In the genomic region with DNA sequence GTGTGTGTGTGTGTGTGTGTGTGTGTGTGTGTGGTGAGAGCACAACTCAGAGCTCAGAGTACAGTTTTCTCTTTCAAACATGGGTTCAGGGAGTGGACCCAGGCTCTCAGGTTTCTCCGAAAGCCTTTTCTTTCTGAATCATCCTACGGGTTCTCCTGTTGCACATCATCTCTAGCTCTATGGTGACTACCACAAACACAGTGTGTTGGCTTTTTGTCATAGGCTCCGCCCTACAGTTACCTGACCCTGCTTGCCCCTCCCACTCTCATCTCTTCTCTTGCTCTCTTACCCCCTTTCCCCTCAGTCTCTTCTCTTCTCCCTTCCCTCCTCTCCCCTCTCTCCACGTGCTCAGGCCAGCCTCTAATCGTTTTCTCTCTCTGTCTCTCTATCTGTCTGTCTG, we compare ENCODE assay signal across 10 mouse cellular contexts. TPM values are rescaled to one million over a fixed set of nuclear protein-coding genes. Genes with fewer than 3 reads are reported as not detected.
DNase-seq lines count a peak whose midpoint lies in the region; ATAC-seq and TF ChIP-seq lines count a peak whose summit lies in the region.
"Had no signal": no experiment of that assay in that cellular context is flagged by ENCODE, and none has a peak within 500 bp of the region (broad histone marks: within the 10 kb centered on the region; RNA-seq: fewer than 3 reads in every experiment).

No protein-coding gene starts in this region.

- no peak overlapping the region for H3K9ac ChIP-seq in heart, embryonic 15.5 days
- H3K9ac ChIP-seq in liver, embryonic 14.5 days (replicated peaks), result no peak overlapping the region
- H3K9ac ChIP-seq: neural tube, embryonic 12.5 days had no signal

- no peaks in the 10 kb centered on the region for H3K9me3 ChIP-seq in heart, embryonic 15.5 days (replicated peaks)
- H3K9me3 ChIP-seq in liver, embryonic 14.5 days (ENCODE audit: control insufficient read depth, low read length), result no peaks in the 10 kb centered on the region

- DNase-seq in heart, postnatal 25 days (ENCODE audit: low spot score), result no peak
- DNase-seq in thymus, postnatal 14 days, result peak; percentile 56
- no peak for DNase-seq in thymus, postnatal 4 days
- DNase-seq in liver, embryonic 14.5 days (ENCODE audit: low read depth in 3 of 3, low spot score in 3 of 3), result no peak
- DNase-seq in embryo, embryonic 11 days, result no peak
- DNase-seq in layer of hippocampus, adult 9-10 months (ENCODE audit: low spot score), result no peak
- no peak for DNase-seq in urinary bladder, adult 2 months (ENCODE audit: low spot score)
- DNase-seq: right cerebral cortex, postnatal 4 days had no signal

- 69% methylated on average over 5 of the region's 5 CpGs for WGBS in heart, embryonic 15.5 days
- WGBS in liver, embryonic 14.5 days (ENCODE audit: insufficient replicate concordance), result 19% methylated on average over 5 of the region's 5 CpGs

- no peak overlapping the region for H3K4me3 ChIP-seq in heart, embryonic 15.5 days
- H3K4me3 ChIP-seq in liver, embryonic 14.5 days (ENCODE audit: insufficient read depth in 1 of 2, low read depth in 2 of 2, low read length in 2 of 2), result no peak overlapping the region
- H3K4me3 ChIP-seq: neural tube, embryonic 12.5 days had no signal

- no peak for TF ChIP-seq CTCF in liver, embryonic 14.5 days (IDR thresholded peaks at IDR 0.05; ENCODE audit: low read depth)

- ATAC-seq in heart, embryonic 15.5 days (replicated peaks; ENCODE audit: insufficient number of reproducible peaks, insufficient read depth, low FRiP score, low read depth), result 0 out of 2 replicates have a peak, but pooled peaks have one; percentile 39
- peak; percentile 37; the same call in 1 of the 2 replicates for ATAC-seq in liver, embryonic 14.5 days (ENCODE audit: insufficient read depth)

- H3K27ac ChIP-seq in heart, embryonic 15.5 days, result no peak overlapping the region
- H3K27ac ChIP-seq in liver, embryonic 14.5 days, result no peak overlapping the region
- H3K27ac ChIP-seq: neural tube, embryonic 12.5 days had no signal

- no peaks in the 10 kb centered on the region for H3K27me3 ChIP-seq in heart, embryonic 15.5 days
- H3K27me3 ChIP-seq in liver, embryonic 14.5 days (ENCODE audit: control insufficient read depth, insufficient read depth, low read length), result no peaks in the 10 kb centered on the region
- H3K27me3 ChIP-seq: neural tube, embryonic 12.5 days had no signal

- intact Hi-C loops in heart, postnatal 25 days (cut with DNase I), result no loop called here

- H3K4me1 ChIP-seq in heart, embryonic 15.5 days (replicated peaks), result peaks cover 9% of the 10 kb centered on the region
- H3K4me1 ChIP-seq in liver, embryonic 14.5 days (replicated peaks; ENCODE audit: control insufficient read depth in 2 of 2, insufficient read depth in 2 of 2, low read length in 1 of 2), result peaks cover 3 to 15% of the 10 kb centered on the region in 2 experiments
- H3K4me1 ChIP-seq: neural tube, embryonic 12.5 days had no signal

- H3K4me2 ChIP-seq in heart, embryonic 15.5 days, result no peak overlapping the region
- H3K4me2 ChIP-seq in liver, embryonic 14.5 days (ENCODE audit: low read depth), result no peak overlapping the region
- H3K4me2 ChIP-seq: neural tube, embryonic 12.5 days had no signal

- no peak for TF ChIP-seq EP300 in liver, embryonic 14.5 days (IDR thresholded peaks at IDR 0.05; ENCODE audit: low read depth)

- no peaks in the 10 kb centered on the region for H3K36me3 ChIP-seq in heart, embryonic 15.5 days
- no peaks in the 10 kb centered on the region for H3K36me3 ChIP-seq in liver, embryonic 14.5 days (replicated peaks; ENCODE audit: control insufficient read depth, insufficient read depth, low read depth)
- H3K36me3 ChIP-seq: neural tube, embryonic 12.5 days had no signal

RNA-seq across cellular contexts. Expression of gene C2cd5, which starts 15.6 kb away (rescaled TPM):
- polyA plus RNA-seq in heart, embryonic 15.5 days (2015; fragmentation: Nextera tagmentation; extraction: Ambion mirVana), result 16.0 and 18.7 TPM in 2 replicates
- 10 to 100 TPM; 15.4 to 16.7 TPM for total RNA-seq in heart, postnatal 25 days (2021)
- 12.2 and 16.5 TPM in 2 replicates for polyA plus RNA-seq in liver, embryonic 14.5 days (2012; rRNA removed)
- polyA plus RNA-seq in liver, embryonic 14.5 days (2014; fragmentation: Nextera tagmentation; extraction: Ambion mirVana), result 14.1 and 14.4 TPM in 2 replicates
- 26.2 and 28.0 TPM in 2 replicates for polyA plus RNA-seq in urinary bladder, adult 2 months (2012; rRNA removed)

RNA-seq across cellular contexts. Expression of gene Etnk1, which starts 51.5 kb away (rescaled TPM):
- polyA plus RNA-seq in heart, embryonic 15.5 days (2015; fragmentation: Nextera tagmentation; extraction: Ambion mirVana), result 10.8 and 14.5 TPM in 2 replicates
- total RNA-seq in heart, postnatal 25 days (2021), result 10 to 100 TPM; 23.1 to 26.1 TPM
- 9.8 and 12.1 TPM in 2 replicates for polyA plus RNA-seq in liver, embryonic 14.5 days (2012; rRNA removed)
- polyA plus RNA-seq in liver, embryonic 14.5 days (2014; fragmentation: Nextera tagmentation; extraction: Ambion mirVana), result 7.5 and 10.7 TPM in 2 replicates
- 45.0 and 57.4 TPM in 2 replicates for polyA plus RNA-seq in urinary bladder, adult 2 months (2012; rRNA removed)
